Comparison of ENCODE assay signal across 10 mouse cellular contexts in the genomic region with DNA sequence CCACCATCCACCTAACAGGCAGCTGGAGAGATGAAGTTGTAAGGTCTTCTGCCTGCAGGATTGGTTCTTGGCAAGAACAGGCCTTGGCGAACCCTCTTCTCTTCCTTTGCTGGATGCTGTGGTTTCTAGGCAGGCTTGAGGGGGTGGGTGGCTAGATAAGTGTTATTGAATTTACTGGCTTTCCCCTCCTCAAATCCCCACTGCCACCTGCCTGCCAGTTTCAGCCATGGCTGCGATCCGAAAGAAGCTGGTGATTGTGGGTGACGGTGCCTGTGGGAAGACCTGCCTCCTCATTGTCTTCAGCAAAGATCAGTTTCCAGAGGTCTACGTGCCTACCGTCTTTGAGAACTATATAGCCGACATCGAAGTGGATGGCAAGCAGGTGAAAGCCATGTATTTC. TPM values are rescaled to one million over a fixed set of nuclear protein-coding genes. Genes with fewer than 3 reads are reported as not detected.
DNase-seq lines count a peak whose midpoint lies in the region; ATAC-seq and TF ChIP-seq lines count a peak whose summit lies in the region.
"Had no signal": no experiment of that assay in that cellular context is flagged by ENCODE, and none has a peak within 500 bp of the region (broad histone marks: within the 10 kb centered on the region; RNA-seq: fewer than 3 reads in every experiment).

No protein-coding gene starts in this region.

- ATAC-seq in kidney, embryonic 15.5 days (replicated peaks; ENCODE audit: low FRiP score): no peak
- ATAC-seq in embryonic facial prominence, embryonic 12.5 days (ENCODE audit: insufficient number of reproducible peaks, insufficient read depth, low FRiP score, low TSS enrichment): no peak
- no peak for ATAC-seq in limb, embryonic 13.5 days (ENCODE audit: low FRiP score, low read depth)
- ATAC-seq: liver, embryonic 12.5 days had no signal

- no peak overlapping the region for H3K9ac ChIP-seq in kidney, embryonic 15.5 days
- no peak overlapping the region for H3K9ac ChIP-seq in embryonic facial prominence, embryonic 12.5 days
- H3K9ac ChIP-seq in limb, embryonic 13.5 days: 0 out of 2 replicates have a peak overlapping the region, but pooled peaks have one; percentile 85

- no peaks in the 10 kb centered on the region for H3K27me3 ChIP-seq in kidney, embryonic 15.5 days
- no peaks in the 10 kb centered on the region for H3K27me3 ChIP-seq in kidney, adult 2 months (replicated peaks; ENCODE audit: control insufficient read depth, insufficient read depth, low read length)
- no peaks in the 10 kb centered on the region for H3K27me3 ChIP-seq in embryonic facial prominence, embryonic 12.5 days
- H3K27me3 ChIP-seq in limb, embryonic 13.5 days: no peaks in the 10 kb centered on the region

- no peak for DNase-seq in kidney, adult 2 months
- no peak for DNase-seq in adrenal gland, adult 8-10 months
- DNase-seq in adipocyte (ENCODE audit: low spot score): no peak
- DNase-seq: retina, postnatal 1 day had no signal

- TF ChIP-seq CTCF in kidney, adult 2 months (conservative IDR thresholded peaks at IDR 0.05; ENCODE audit: insufficient read depth, insufficient read length, low read depth, low read length): no peak

- H3K4me1 ChIP-seq in kidney, embryonic 15.5 days: peaks cover 82% of the 10 kb centered on the region
- H3K4me1 ChIP-seq in kidney, adult 2 months (ENCODE audit: control insufficient read depth, insufficient read depth, low read length): peaks cover 30% of the 10 kb centered on the region; the same call in 1 of the 2 replicates
- peaks cover 23% of the 10 kb centered on the region for H3K4me1 ChIP-seq in brown adipose tissue, adult 24 weeks (ENCODE audit: control insufficient read depth, insufficient read depth, insufficient read length, low read length)
- H3K4me1 ChIP-seq in embryonic facial prominence, embryonic 12.5 days: peaks cover 64% of the 10 kb centered on the region
- peaks cover 72% of the 10 kb centered on the region for H3K4me1 ChIP-seq in limb, embryonic 13.5 days

- WGBS in kidney, embryonic 15.5 days: 92% methylated on average over 8 of the region's 8 CpGs
- 89% methylated on average over 8 of the region's 8 CpGs for WGBS in kidney, adult 2 months
- WGBS in embryonic facial prominence, embryonic 12.5 days: 87% methylated on average over 8 of the region's 8 CpGs
- 87% methylated on average over 8 of the region's 8 CpGs for WGBS in limb, embryonic 13.5 days

- TF ChIP-seq POLR2A in kidney, adult 2 months (IDR thresholded peaks at IDR 0.05; ENCODE audit: low read depth, low read length): no peak

- H3K4me3 ChIP-seq in kidney, embryonic 15.5 days (replicated peaks): peak overlapping the region; percentile 63; the same call in 1 of the 2 replicates
- no peak overlapping the region for H3K4me3 ChIP-seq in kidney, adult 2 months (ENCODE audit: insufficient read depth, low read depth, low read length)
- peak overlapping the region; percentile 92 for H3K4me3 ChIP-seq in brown adipose tissue, adult 24 weeks (ENCODE audit: insufficient read depth, low read depth, low read length)
- 0 out of 2 replicates have a peak overlapping the region, but pooled peaks have one; percentile 59 for H3K4me3 ChIP-seq in embryonic facial prominence, embryonic 12.5 days
- peak overlapping the region; percentile 78 for H3K4me3 ChIP-seq in limb, embryonic 13.5 days
- H3K4me3 ChIP-seq: liver, embryonic 12.5 days had no signal

- peaks cover 45% of the 10 kb centered on the region for H3K36me3 ChIP-seq in kidney, embryonic 15.5 days
- H3K36me3 ChIP-seq in kidney, adult 2 months (ENCODE audit: control insufficient read depth, insufficient read depth, low read length): no peaks in the 10 kb centered on the region
- peaks cover 36% of the 10 kb centered on the region for H3K36me3 ChIP-seq in embryonic facial prominence, embryonic 12.5 days
- peaks cover 51% of the 10 kb centered on the region for H3K36me3 ChIP-seq in limb, embryonic 13.5 days

- H3K4me2 ChIP-seq in kidney, embryonic 15.5 days: peak overlapping the region; percentile 79; the same call in 1 of the 2 replicates
- peak overlapping the region; percentile 88 for H3K4me2 ChIP-seq in embryonic facial prominence, embryonic 12.5 days (replicated peaks)
- peak overlapping the region; percentile 91 for H3K4me2 ChIP-seq in limb, embryonic 13.5 days (replicated peaks)

- H3K27ac ChIP-seq in kidney, embryonic 15.5 days: 0 out of 2 replicates have a peak overlapping the region, but pooled peaks have one; percentile 92
- no peak overlapping the region for H3K27ac ChIP-seq in kidney, adult 2 months (ENCODE audit: insufficient read depth, low read depth, low read length)
- H3K27ac ChIP-seq in brown adipose tissue, adult 24 weeks (replicated peaks; ENCODE audit: low read depth, low read length): peak overlapping the region; percentile 33; the same call in 1 of the 2 replicates
- no peak overlapping the region for H3K27ac ChIP-seq in embryonic facial prominence, embryonic 12.5 days
- H3K27ac ChIP-seq in limb, embryonic 13.5 days: peak overlapping the region; percentile 90; the same call in 1 of the 2 replicates
- H3K27ac ChIP-seq: liver, embryonic 12.5 days had no signal

- H3K9me3 ChIP-seq in kidney, embryonic 15.5 days (replicated peaks): no peaks in the 10 kb centered on the region
- H3K9me3 ChIP-seq in embryonic facial prominence, embryonic 12.5 days: no peaks in the 10 kb centered on the region
- no peaks in the 10 kb centered on the region for H3K9me3 ChIP-seq in limb, embryonic 13.5 days
- H3K9me3 ChIP-seq: liver, embryonic 12.5 days had no signal

RNA-seq across cellular contexts. Expression of gene Rhoc, which starts 3.5 kb away (rescaled TPM):
- 131 and 135 TPM in 2 replicates for polyA plus RNA-seq in kidney, embryonic 15.5 days (2015; fragmentation: Nextera tagmentation; extraction: Ambion mirVana)
- polyA plus RNA-seq in kidney, adult 2 months (2012; rRNA removed): 75.7 and 87.2 TPM in 2 replicates
- polyA plus RNA-seq in brown adipose tissue, adult 24 weeks (2012; ENCODE audit: insufficient read depth, insufficient read length, missing spikeins): 42.7 and 56.0 TPM in 2 replicates
- 156 and 157 TPM in 2 replicates for polyA plus RNA-seq in embryonic facial prominence, embryonic 12.5 days (2016; fragmentation: Nextera tagmentation; extraction: Ambion mirVana)
- polyA plus RNA-seq in limb, embryonic 13.5 days (2015; fragmentation: Nextera tagmentation; extraction: Ambion mirVana): 196 and 197 TPM in 2 replicates
- total RNA-seq in adrenal gland, adult 8-10 months (2022): 100 to 1,000 TPM; 116 to 131 (median 124) TPM

RNA-seq across cellular contexts. Expression of gene Fam19a3, which starts 10.0 kb away (rescaled TPM):
- 0.06 and 0.10 TPM in 2 replicates for polyA plus RNA-seq in kidney, embryonic 15.5 days (2015; fragmentation: Nextera tagmentation; extraction: Ambion mirVana)
- 0.35 and 0.45 TPM in 2 replicates for polyA plus RNA-seq in kidney, adult 2 months (2012; rRNA removed)
- polyA plus RNA-seq in brown adipose tissue, adult 24 weeks (2012; ENCODE audit: insufficient read depth, insufficient read length, missing spikeins): 0.24 and 0.25 TPM in 2 replicates
- polyA plus RNA-seq in embryonic facial prominence, embryonic 12.5 days (2016; fragmentation: Nextera tagmentation; extraction: Ambion mirVana): 0.08 and 0.18 TPM in 2 replicates
- polyA plus RNA-seq in limb, embryonic 13.5 days (2015; fragmentation: Nextera tagmentation; extraction: Ambion mirVana): 0.23 and 0.26 TPM in 2 replicates
- total RNA-seq in adrenal gland, adult 8-10 months (2022): 1 to 10 TPM in 2 of 4 experiments, under 1 TPM in 2; 0.52 to 2.2 (median 1.1) TPM
- total RNA-seq: megakaryocyte, adult 5-6 weeks had no signal
- polyA plus RNA-seq: liver, embryonic 12.5 days had no signal

RNA-seq across cellular contexts. Expression of gene Ppm1j, which starts 10.8 kb away (rescaled TPM):
- 6.5 and 6.9 TPM in 2 replicates for polyA plus RNA-seq in kidney, embryonic 15.5 days (2015; fragmentation: Nextera tagmentation; extraction: Ambion mirVana)
- polyA plus RNA-seq in kidney, adult 2 months (2012; rRNA removed): 3.4 and 4.0 TPM in 2 replicates
- polyA plus RNA-seq in brown adipose tissue, adult 24 weeks (2012; ENCODE audit: insufficient read depth, insufficient read length, missing spikeins): not detected in 2 replicates
- polyA plus RNA-seq in embryonic facial prominence, embryonic 12.5 days (2016; fragmentation: Nextera tagmentation; extraction: Ambion mirVana): 3.5 and 3.9 TPM in 2 replicates
- polyA plus RNA-seq in limb, embryonic 13.5 days (2015; fragmentation: Nextera tagmentation; extraction: Ambion mirVana): 2.8 and 3.4 TPM in 2 replicates
- 10 to 100 TPM in 2 of 4 experiments, 1 to 10 TPM in 2; 3.9 to 12.9 (median 9.3) TPM for total RNA-seq in adrenal gland, adult 8-10 months (2022)

RNA-seq across cellular contexts. Expression of gene Mov10, which starts 26.7 kb away (rescaled TPM):
- 62.9 and 66.5 TPM in 2 replicates for polyA plus RNA-seq in kidney, embryonic 15.5 days (2015; fragmentation: Nextera tagmentation; extraction: Ambion mirVana)
- 14.1 and 14.2 TPM in 2 replicates for polyA plus RNA-seq in kidney, adult 2 months (2012; rRNA removed)
- polyA plus RNA-seq in brown adipose tissue, adult 24 weeks (2012; ENCODE audit: insufficient read depth, insufficient read length, missing spikeins): 1.2 and 1.5 TPM in 2 replicates
- polyA plus RNA-seq in embryonic facial prominence, embryonic 12.5 days (2016; fragmentation: Nextera tagmentation; extraction: Ambion mirVana): 70.8 and 73.8 TPM in 2 replicates
- polyA plus RNA-seq in limb, embryonic 13.5 days (2015; fragmentation: Nextera tagmentation; extraction: Ambion mirVana): 71.7 and 74.9 TPM in 2 replicates
- 10 to 100 TPM; 19.8 to 26.6 (median 23.7) TPM for total RNA-seq in adrenal gland, adult 8-10 months (2022)

Comparison
In these comparisons a context has a peak if more than half of its experiments do, and no peak if none do; other contexts are left out.
1. H3K27ac ChIP-seq: peak in kidney, embryonic 15.5 days (single experiment), brown adipose tissue, adult 24 weeks (single experiment) and limb, embryonic 13.5 days (single experiment); none in kidney, adult 2 months (single experiment) and embryonic facial prominence, embryonic 12.5 days (single experiment).
2. Peak in every context shown above with its lines, with median percentiles within 50 percentile points of each other: H3K4me2 ChIP-seq.